Mouse (Mus musculus) liver (tissue): ENCODE results near the gene Fem1b.
A peak's percentile ranks its signal among the peaks of the same experiment; 100 is the strongest.

Experiments
- DNase-seq: peaks from one replicate; pipeline ENCODE4 v3.0.0-alpha.2; 2020; ENCODE audit warnings: mixed read lengths

Fem1b gene

DNA sequence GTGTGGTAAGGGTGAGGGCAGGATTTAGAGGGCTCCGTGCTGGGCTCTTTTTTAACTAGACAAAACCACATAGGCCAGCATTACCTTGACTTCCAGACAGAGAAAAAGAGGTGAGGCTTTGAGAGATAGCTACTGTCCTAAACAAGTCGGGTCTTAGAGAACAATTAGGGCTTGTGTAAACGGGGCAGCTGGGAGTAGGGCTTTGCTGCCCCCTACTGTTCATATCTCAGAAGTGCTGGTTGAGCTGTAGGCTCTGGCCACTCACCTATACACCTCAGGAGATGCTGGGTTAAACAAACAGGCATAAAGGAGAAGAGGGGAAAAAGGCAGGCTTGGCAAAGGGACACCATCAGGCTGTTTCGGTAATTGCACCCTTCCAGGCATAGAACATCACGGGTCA, 34.3 kb downstream of the Fem1b start:
- DNase-seq: peak; percentile 54

DNA sequence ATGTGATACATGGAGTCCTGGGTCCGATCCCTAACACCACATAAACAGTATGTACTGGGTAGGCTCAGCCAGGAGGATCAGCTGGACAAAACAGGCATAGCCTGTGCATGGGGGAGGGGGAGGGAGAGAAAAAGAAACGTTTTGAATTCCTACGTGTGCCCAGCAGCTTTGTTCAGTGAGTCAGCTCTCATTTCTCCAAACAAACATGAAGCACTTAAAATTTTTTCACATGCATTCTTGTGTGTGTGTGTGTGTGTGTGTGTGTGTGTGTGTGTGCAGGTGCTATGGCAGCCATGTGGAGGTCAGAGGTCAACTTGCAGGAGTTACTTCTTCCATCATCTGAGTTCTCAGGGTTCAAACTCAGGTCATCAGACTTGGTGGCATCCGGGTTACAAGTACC, 36.3 kb downstream of the Fem1b start:
- DNase-seq: no peak

DNA sequence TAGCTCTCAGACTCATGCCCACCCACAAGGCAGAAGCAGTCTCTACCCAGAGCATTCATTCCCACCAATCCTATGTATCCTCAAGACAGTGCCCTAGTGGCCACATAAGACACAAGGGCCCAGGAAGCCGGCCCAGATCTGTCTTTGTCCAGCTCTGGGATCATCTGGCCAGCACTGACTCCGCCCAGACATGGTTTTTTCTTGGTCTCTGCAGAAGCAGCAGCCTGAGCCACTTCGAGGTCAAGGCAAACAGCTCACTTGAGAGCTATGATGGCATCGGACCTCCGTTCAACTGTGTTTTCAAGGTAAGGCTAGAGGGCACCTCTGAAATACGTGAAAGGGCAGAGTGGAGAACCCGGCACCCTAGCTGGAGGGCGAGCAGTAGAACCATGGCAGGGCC, 39.0 kb downstream of the Fem1b start:
- no peak for DNase-seq

DNA sequence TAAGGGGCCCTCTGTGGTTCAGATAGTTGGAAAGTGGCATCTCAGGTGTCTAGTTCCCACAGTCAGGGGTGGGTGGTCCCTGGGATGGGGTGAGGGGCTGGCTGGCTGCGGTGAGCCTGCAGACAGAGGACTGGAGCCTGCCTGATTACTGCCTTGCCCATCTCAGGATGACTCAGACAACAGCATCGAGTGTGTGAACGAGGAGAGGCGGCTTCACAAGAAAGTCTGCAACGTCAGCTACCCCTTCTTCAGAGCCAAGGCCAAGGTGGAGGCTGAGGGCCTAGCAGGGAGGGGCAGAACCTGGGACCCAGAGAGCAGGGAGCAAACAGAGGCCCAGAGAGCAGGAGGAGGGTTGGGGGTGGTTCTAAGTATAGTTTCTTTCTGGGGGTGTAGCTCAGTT, 43.4 kb downstream of the Fem1b start:
- DNase-seq: no peak

DNA sequence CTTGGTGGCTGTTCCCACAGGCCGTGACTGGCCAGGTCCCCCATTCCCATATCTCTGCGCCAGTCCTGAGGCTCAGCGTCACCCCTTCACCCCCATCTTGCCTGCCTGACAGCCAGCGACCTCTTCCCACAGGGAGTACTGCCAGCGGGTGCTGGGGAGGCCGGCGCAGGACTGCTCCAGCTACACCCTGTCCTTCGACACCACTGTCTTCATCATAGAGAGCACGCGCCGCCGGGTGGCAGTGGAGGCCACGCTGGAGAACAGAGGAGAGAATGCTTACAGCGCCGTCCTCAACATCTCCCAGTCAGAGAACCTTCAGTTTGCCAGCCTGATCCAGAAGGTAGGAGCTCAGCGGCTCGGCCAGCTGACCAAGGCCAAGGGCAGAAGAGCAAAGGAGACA, 44.3 kb downstream of the Fem1b start:
- no peak for DNase-seq

DNA sequence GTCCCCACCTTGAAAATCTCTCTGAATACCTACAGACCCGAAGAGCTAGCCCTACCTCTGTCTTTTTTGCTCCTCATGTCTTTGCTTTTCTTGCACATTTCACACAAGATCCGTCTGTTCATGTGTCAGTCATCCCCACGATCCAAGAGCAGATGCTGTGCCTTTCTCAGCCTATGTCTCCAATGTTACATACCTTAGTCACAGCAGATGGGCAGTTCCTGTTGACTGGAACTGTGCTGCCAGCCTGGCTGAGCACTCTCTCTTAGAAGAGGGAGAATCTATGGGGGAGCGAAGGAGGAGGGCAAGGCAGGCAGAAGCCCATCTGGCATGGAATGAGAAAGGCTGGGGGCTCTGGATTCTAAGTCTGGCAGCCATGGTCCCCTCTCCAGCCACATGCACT, 46.4 kb downstream of the Fem1b start:
- DNase-seq: no peak

DNA sequence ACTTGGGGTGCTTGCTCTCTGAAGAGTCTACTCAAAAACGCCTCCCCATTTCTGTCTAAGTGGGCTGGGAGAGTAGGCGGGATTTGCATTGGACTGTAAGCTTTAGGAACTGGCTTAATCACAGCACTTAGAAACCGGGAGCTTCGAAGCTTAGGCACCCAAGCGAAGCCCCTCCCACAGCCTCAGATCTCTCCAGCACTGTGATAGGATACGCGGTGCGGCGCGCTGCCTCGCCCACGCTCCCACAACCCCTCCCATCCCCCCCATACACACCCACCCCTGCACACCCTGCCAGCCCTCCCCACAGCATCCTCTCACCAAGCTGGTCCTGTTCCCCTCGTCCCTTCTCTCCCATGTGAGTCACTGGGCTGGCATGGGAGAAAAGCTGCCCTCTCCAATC, 48.3 kb downstream of the Fem1b start:
- DNase-seq: no peak

DNA sequence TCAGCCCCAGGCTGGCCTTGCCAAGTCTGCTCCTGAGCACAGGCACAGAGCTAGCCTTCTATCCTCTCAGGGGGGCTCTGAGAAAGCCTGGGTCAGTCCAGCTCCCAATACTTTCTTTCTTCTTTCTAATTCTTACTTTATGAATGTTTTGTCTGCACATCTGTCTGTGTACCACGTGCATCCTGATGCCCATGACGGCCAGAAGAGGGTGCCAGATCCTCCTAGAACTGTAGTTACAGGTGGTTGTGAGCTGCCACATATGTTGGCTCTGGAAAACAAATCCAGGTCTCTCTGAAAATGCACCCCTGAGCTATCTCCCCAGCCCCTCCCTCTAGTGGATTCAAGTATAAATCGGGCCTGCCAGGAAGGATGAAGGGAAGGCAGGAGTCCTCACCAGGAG, 52.1 kb downstream of the Fem1b start:
- no peak for DNase-seq

DNA sequence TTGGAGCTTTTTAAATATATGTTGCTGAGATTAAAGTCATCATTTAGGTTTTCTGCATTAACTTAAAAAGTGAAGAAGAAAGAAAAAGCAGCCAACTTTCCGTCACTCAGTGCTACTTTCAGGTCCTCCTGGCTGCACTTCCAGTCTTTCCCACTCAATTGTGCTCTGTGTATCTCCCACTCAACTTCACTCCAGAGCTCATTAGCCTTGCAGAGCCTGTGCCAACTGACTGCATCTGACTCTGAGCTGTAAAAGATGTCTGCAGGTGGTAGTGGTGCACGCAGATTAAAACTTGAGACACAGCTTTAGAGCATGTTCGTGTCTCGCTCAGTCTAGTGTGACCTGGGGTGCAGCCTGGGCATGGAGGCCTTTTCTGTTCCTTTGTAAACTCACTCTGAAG, 53.4 kb downstream of the Fem1b start:
- no peak for DNase-seq

DNA sequence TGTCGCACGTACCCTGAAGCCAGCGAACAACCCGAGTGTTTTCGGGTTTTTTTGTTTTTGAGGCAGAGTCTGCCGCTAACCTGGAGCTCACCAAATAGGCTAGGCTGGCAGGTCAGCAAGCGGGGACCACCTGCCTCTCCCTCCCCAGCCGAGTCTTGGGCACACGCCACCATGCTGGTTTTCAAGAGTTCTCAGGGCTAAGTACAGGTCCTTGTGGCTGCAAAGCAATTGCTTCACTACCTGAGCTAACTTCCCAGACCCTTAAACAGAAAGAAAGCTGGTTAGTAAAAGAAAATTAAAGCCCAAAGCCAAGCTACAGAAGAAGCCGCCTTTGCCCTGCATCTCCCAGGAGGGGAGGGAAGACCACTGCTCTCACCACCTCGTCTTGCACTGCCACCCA, 61.4 kb downstream of the Fem1b start:
- DNase-seq: no peak

DNA sequence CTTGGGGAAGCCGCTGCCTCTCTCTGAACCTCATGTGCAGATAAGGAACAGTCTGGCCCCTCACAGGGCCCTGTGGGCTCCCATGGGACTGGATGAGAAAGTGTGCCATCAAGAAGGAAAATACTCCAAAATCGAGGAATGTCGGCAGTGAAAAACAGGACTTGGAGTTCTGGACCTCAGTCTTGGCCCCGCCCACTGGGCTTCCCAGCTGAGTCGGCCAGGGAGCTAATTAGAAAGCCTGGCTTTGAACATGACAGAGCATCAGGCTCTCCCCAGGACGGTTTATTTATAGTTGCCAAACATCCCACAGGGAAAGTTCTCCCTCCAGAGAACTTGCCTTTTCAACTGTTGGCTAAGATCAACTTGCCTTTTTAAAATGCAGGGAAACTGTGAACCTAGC, 62.1 kb downstream of the Fem1b start:
- no peak for DNase-seq

DNA sequence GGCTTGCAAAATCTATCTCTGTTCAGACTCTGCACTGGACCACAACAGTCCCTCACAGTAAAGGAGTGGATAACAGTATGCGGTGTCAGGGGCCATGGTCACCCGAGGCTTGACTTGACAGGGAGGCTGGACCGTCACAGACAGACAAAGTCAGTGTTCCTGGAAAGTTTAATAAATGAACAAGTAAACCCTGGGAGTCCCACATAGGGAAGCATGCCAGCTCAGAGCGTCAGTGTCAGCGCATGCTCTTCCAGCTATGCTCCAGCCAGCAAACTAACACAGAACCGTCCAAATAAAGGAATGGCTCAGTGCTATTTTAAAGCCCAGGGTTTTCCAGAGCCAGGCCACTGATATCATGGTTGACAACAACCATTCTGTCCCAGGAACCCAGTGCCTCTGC, 65.1 kb downstream of the Fem1b start:
- DNase-seq: no peak

DNA sequence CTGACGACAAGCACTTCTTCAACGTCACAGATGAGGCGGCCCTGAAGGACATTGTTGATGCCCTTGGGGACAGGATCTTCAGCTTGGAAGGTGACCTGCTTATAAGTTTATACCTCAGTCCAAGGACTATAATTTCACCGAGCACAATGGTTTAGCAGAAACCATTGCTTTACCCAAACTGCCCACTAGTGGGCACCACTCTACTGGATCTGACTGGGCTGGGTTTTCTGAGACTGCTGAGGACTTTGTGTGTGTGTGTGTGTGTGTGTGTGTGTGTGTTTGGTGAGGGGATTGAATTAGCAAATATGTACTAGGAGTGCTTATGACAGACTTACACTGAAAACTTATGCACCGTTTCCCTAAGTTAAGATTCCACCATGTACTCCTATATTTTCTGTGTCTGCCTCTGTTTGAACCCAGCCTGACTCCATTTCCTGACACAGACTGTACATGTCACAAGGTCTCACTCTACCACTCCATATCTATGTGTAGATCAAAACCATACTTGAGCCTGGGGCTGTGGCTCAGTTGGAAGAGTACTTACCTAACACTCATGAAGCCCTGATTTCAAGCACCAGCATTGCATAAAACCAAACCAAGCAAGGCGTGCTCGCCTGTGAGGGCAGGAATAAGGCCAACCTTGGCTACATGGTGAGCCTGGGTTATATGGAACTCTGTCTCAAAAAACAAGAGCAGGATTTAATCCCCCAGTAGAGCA, 67.0 kb downstream of the Fem1b start:
- DNase-seq: peak; percentile 54
